Mouse (Mus musculus) heart, embryonic 14.5 days (tissue): ENCODE measurements at regions not wholly inside any gene's neighbourhood (a gene's known extent, or its start where the extent isn't known, plus 50 kb on each side); places are given as distances from the start of the nearest gene placed in this dataset.
A peak's percentile ranks its signal among the peaks of the same experiment; 100 is the strongest.

ENCODE experiments used
- ATAC-seq: fragments of 200-750 bp; cut with Nextera tagmentation; 2 replicates; pipeline ENCODE4 v1.8.0; 2017; ENCODE audit warnings: low read depth, moderate TSS enrichment; ENCODE audit not compliant: insufficient number of reproducible peaks, insufficient read depth, low FRiP score
- H3K27ac ChIP-seq, 2 experiments: fragments of 200-500 bp in 1 of 2; fragments of 300-500 bp in 1 of 2; sonication (generic) in 1 of 2; replicated peaks in 1 of 2; 2 replicates each; pipeline ENCODE4 v1.5.1; 2012 to 2014; ENCODE audit warnings: low read depth in 2 of 2, low read length in 2 of 2, control low read depth in 1 of 2, mild to moderate bottlenecking in 1 of 2, mixed read lengths in 1 of 2; ENCODE audit not compliant: control insufficient read depth in 1 of 2, insufficient read depth in 1 of 2
- H3K27me3 ChIP-seq: fragments of 300-500 bp; sonication (generic); 2 replicates; pipeline ENCODE4 v1.6.1; 2014; ENCODE audit warnings: mild to moderate bottlenecking, low read length, control low read depth; ENCODE audit not compliant: control insufficient read depth, insufficient read depth
- H3K36me3 ChIP-seq: fragments of 300-500 bp; sonication (generic); 2 replicates; pipeline ENCODE4 v1.6.1; 2014; ENCODE audit warnings: mild to moderate bottlenecking, control low read depth, low read length, mixed read lengths; ENCODE audit not compliant: control insufficient read depth, insufficient read depth
- H3K4me1 ChIP-seq, 2 experiments: fragments of 200-500 bp in 1 of 2; fragments of 300-500 bp in 1 of 2; sonication (generic) in 1 of 2; 2 replicates each; pipeline ENCODE4 v1.6.1; 2012 to 2014; ENCODE audit warnings: low read length in 2 of 2, control low read depth in 1 of 2, mixed read lengths in 1 of 2; ENCODE audit not compliant: control insufficient read depth in 2 of 2, insufficient read depth in 2 of 2
- H3K4me2 ChIP-seq: fragments of 300-500 bp; sonication (generic); 2 replicates; pipeline ENCODE4 v1.6.1; 2014; ENCODE audit warnings: mild to moderate bottlenecking, low read length
- H3K4me3 ChIP-seq, 2 experiments: fragments of 200-500 bp in 1 of 2; fragments of 300-500 bp in 1 of 2; sonication (generic) in 1 of 2; 2 replicates each; pipeline ENCODE4 v1.5.1; 2012 to 2014; ENCODE audit warnings: low read length in 2 of 2, mild to moderate bottlenecking in 2 of 2, control low read depth in 1 of 2, low read depth in 1 of 2, moderate library complexity in 1 of 2; ENCODE audit not compliant: control insufficient read depth in 1 of 2, insufficient read depth in 1 of 2
- H3K9ac ChIP-seq: fragments of 300-500 bp; sonication (generic); 2 replicates; pipeline ENCODE4 v1.6.1; 2014; ENCODE audit warnings: mild to moderate bottlenecking, low read length
- H3K9me3 ChIP-seq: fragments of 300-500 bp; sonication (generic); 2 replicates; pipeline ENCODE4 v1.6.1; 2016; ENCODE audit warnings: low read length, control low read depth; ENCODE audit not compliant: control insufficient read depth
- WGBS: fragments of 180-500 bp; shearing (Covaris S2); extraction: QIAGEN DNeasy Blood & Tissue Kit; methylation state at CpG from one replicate; pipeline ENCODE4 v1.1.7; 2014; 5-methylcytosine and 5-hydroxymethylcytosine counted together

DNA sequence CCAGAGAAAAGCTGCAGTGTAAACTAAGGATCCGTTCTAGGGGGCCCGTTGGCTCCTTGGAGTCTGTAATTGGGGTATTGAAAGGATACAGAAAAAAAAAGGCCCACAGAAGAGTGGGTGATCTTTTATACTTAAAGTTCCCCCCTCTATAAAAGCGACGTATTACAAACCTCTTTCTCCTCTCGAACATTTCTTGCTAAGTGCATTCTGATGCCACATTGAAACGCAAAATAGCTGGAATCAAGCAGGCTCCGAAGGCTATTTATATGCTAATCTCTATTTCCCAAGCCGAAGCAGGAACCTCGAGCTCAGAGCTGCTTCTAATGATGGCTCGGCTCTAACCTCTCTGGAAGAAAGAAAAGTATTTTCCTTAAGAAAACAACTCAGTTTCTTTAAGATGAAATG lies 117.8 kb upstream of the 4930535I16Rik start:
- no peaks in the 10 kb centered on the region for H3K9me3 ChIP-seq
- no peak overlapping the region for H3K27ac ChIP-seq
- H3K9ac ChIP-seq = no peak overlapping the region
- ATAC-seq = no peak
- H3K4me2 ChIP-seq = peak overlapping the region; percentile 49
- H3K27me3 ChIP-seq = 0 out of 2 replicates have a peak, but pooled peaks cover 4% of the 10 kb centered on the region
- no peaks in the 10 kb centered on the region for H3K36me3 ChIP-seq
- WGBS = 7% methylated on average over 10 of the region's 10 CpGs
- H3K4me3 ChIP-seq = 0 out of 4 replicates have a peak overlapping the region, but pooled peaks of 1 of the 2 experiments have one; percentile 14
- H3K4me1 ChIP-seq = peaks cover 6 to 11% of the 10 kb centered on the region in 2 experiments; a peak in 3 of 4 replicates

DNA sequence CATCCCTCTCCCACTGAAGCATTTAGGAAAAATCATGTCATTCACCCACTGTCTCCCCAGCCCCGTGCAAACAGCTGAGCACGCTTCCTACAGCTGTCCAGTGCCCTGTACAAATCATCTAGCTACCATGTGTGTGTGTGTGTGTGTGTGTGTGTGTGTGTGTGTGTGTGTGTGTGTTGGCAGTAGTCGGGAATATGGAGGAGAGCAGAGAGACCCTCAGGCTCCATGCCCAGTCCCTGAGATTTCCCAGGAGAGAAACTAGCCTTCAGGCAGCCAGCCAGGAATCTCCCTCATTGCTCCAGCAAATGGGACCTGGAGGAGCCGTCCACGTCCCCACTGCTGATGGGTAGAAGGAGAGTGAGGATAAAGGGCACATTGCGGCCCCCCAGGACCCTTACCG lies 117.4 kb upstream of the 4930535I16Rik start:
- Histone ChIP-seq H3K36me3 (no peaks in the 10 kb centered on the region), H3K9ac (no peak overlapping the region), H3K4me2 (peak overlapping the region; percentile 49), H3K9me3 (no peaks in the 10 kb centered on the region), H3K27ac (no peak overlapping the region), H3K4me3 (0 out of 4 replicates have a peak overlapping the region, but pooled peaks of 1 of the 2 experiments have one; percentile 14), H3K27me3 (0 out of 2 replicates have a peak, but pooled peaks cover 4% of the 10 kb centered on the region), H3K4me1 (peaks cover 6 to 11% of the 10 kb centered on the region in 2 experiments; a peak in 3 of 4 replicates)
- WGBS = 22% methylated on average over 7 of the region's 7 CpGs
- ATAC-seq = 0 out of 2 replicates have a peak, but pooled peaks have one; percentile 64

DNA sequence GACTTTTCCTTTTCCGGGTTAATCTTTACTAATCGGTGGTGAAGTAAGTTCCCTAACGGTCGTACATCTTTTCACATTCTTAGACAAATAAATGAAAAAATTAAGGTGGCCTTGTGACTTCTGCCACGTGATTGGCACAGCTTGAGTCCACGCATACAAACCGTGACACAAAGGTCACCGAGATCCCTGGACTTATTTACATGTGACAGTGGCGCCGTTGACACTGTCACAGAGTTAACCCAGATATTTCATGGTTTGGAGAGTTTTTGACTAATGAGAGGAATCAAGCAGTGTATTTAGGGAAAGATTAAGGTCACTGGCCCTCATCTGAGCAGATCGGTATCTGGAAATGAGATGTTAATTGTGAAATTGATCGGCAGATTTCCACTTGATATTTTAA lies 110.2 kb upstream of the 4930535I16Rik start:
- 89% methylated on average over 12 of the region's 12 CpGs for WGBS
- H3K27ac ChIP-seq = no peak overlapping the region
- no peak overlapping the region for H3K9ac ChIP-seq
- no peak overlapping the region for H3K4me2 ChIP-seq
- no peaks in the 10 kb centered on the region for H3K36me3 ChIP-seq
- no peaks in the 10 kb centered on the region for H3K9me3 ChIP-seq
- no peak overlapping the region for H3K4me3 ChIP-seq
- H3K27me3 ChIP-seq = 0 out of 2 replicates have a peak, but pooled peaks cover 4% of the 10 kb centered on the region
- no peaks in the 10 kb centered on the region for H3K4me1 ChIP-seq
- no peak for ATAC-seq

DNA sequence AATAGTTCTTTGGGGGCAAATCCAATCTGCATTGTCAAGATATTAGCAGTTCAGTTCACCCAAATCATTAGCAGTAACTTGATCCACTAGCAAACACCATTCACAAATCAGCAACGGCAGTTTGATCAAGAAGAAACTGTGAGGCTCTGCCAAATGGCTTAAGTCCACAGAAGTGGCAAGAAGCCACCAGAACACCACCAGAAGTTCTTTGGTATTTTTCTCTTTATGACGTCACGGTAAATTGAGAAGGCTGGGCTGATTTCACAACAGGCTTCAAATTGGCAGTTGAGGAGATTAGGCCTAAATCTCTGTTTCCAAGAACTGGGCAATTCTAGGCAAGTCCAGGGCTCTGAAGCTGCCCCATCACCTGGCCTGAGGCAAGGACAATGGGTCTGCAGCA lies 98.6 kb upstream of the 4930535I16Rik start:
- no peak for ATAC-seq
- H3K27me3 ChIP-seq = no peaks in the 10 kb centered on the region
- H3K27ac ChIP-seq = no peak overlapping the region
- no peaks in the 10 kb centered on the region for H3K4me1 ChIP-seq
- no peak overlapping the region for H3K4me2 ChIP-seq
- peaks cover 4% of the 10 kb centered on the region for H3K9me3 ChIP-seq
- no peak overlapping the region for H3K9ac ChIP-seq
- no peak overlapping the region for H3K4me3 ChIP-seq
- 68% methylated on average over 3 of the region's 3 CpGs for WGBS
- no peaks in the 10 kb centered on the region for H3K36me3 ChIP-seq

DNA sequence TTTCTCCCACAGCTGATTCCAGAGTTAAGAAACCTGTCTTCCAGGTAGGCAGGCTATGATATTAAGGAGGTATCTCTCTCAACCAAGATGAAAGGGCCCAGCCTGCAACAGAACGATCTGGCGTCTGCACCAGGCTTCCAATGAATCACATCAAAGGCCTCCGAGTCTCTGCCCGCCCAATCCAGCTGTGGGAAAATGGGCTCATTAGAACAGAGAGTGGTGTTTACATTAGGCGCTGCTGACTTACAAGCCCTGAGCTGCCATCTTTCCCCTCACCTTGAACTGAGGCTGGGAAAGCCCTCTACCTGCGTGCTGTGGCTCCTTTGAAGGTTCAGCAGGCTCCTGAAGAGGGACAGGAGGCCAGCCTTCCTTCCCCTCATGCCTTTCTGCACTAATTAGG lies 97.5 kb upstream of the 4930535I16Rik start:
- H3K4me3 ChIP-seq = no peak overlapping the region
- no peaks in the 10 kb centered on the region for H3K27me3 ChIP-seq
- ATAC-seq = no peak
- H3K9me3 ChIP-seq = peaks cover 4% of the 10 kb centered on the region
- no peaks in the 10 kb centered on the region for H3K36me3 ChIP-seq
- no peak overlapping the region for H3K4me2 ChIP-seq
- WGBS = 54% methylated on average over 6 of the region's 6 CpGs
- no peak overlapping the region for H3K9ac ChIP-seq
- no peaks in the 10 kb centered on the region for H3K4me1 ChIP-seq
- H3K27ac ChIP-seq = no peak overlapping the region

DNA sequence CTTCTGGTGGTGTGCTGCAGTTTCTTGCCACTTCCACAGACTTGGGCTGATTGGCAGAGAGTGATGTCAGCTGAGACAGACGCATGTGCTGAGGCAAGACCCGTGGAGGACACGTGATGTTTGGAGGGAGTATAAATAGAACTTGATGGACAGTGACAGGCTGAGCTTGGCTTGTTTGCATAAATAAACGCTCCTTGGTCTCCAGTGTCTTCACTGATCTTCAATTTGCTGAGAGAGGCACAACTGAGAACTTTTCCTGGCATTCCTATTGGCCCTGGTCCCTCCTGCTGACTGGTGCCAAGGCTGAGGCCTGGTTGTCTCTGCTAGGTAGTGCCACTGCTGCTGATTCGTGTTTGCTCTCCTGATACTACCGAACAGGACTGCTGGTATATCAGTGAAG lies 94.6 kb upstream of the 4930535I16Rik start:
- Histone ChIP-seq H3K4me2 (no peak overlapping the region), H3K9ac (no peak overlapping the region), H3K4me3 (no peak overlapping the region), H3K36me3 (no peaks in the 10 kb centered on the region), H3K27me3 (no peaks in the 10 kb centered on the region), H3K9me3 (peaks cover 4% of the 10 kb centered on the region), H3K4me1 (no peaks in the 10 kb centered on the region), H3K27ac (no peak overlapping the region)
- ATAC-seq = no peak
- 42% methylated on average over 6 of the region's 6 CpGs for WGBS

DNA sequence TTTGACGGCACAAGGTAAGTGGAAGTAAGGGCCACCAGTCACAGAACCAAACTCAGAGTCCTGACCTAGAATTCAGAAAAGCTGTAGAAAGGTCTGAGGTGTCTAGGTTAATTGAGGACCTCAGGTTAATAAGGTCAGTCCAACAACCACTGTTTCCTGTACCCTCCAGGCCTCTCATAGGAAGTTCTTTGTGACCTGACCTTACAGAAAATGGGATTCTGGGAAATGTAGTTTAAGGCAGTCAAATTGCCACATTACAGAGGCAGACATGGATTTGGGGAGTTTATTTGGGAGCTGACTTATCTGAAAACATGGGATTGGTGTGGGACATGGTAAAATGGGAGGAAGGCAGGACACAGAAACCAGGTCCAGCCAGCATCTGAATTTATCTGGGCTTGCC lies 90.9 kb upstream of the 4930535I16Rik start:
- Histone ChIP-seq H3K36me3 (no peaks in the 10 kb centered on the region), H3K27ac (no peak overlapping the region), H3K4me2 (no peak overlapping the region), H3K4me1 (no peaks in the 10 kb centered on the region), H3K9ac (no peak overlapping the region), H3K4me3 (no peak overlapping the region), H3K27me3 (no peaks in the 10 kb centered on the region), H3K9me3 (peaks cover 4% of the 10 kb centered on the region)
- WGBS = 94% methylated on average over 1 of the region's 1 CpGs
- no peak for ATAC-seq

DNA sequence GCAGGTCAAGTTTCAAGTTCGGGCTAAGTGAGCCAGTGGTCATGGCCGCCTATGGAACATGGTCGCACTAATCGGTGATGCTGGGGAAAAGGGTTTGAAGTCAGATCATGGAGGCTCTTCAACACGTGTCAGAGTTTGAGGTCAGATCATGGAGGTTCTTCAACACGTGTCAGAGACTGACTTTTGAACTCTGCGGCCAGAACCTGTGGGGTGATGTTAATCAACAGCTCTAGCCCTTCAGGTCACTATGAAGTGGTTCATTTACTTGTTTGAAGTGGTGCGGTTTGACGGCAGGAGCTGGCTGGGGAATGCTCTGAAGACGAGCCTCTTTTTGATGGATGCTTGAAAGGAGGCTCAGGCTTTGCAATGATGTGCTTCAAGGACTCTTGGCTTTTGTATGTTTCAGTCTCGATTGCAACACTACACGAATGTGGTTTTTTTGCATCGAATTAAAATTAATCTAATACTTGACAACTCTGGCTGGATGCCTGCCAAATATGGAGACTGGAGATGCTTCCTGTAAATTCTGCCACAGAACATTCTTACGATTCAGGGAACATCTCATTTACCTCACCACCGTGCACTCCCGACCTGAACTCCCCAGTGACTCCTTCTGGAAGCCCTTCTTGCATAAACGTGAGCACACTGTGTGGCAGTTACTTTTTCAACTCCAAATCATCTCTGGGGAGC lies 87.9 kb upstream of the 4930535I16Rik start:
- Histone ChIP-seq H3K9ac (no peak overlapping the region), H3K4me2 (no peak overlapping the region), H3K36me3 (no peaks in the 10 kb centered on the region), H3K9me3 (no peaks in the 10 kb centered on the region), H3K27me3 (no peaks in the 10 kb centered on the region), H3K4me3 (no peak overlapping the region), H3K4me1 (peaks cover 8% of the 10 kb centered on the region in 2 experiments), H3K27ac (no peak overlapping the region)
- no peak for ATAC-seq
- 60% methylated on average over 17 of the region's 17 CpGs for WGBS
